Mouse (Mus musculus) c-Kit-positive CD71-negative TER-119-negative erythroid progenitor cells, embryonic 14.5 days (primary cell): ENCODE results near the gene Klk11.

Source experiments
- DNase-seq: peaks from one replicate; pipeline ENCODE4 v3.0.0-alpha.2; 2013; ENCODE audit warnings: low read depth

Klk11 gene

DNA sequence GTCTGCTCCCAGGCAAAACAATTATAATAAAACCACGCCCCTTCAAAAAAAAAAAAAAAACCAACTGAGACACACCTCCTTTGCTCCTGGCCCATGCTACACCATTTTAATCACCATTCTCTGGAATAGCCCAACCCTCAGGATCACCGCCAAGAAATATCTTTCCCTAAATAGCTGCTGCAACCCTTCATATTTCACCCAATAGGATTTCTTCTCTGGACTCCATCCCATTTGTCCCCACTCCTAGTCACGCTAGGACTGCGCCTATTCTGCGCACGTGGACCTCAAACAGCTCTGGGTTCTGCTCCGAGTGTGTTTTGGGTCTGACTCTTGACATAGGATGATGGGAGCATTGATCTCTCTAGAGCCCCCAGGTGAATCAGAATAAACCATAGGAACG lies 22.0 kb downstream of the Klk11 start:
- no peak for DNase-seq

DNA sequence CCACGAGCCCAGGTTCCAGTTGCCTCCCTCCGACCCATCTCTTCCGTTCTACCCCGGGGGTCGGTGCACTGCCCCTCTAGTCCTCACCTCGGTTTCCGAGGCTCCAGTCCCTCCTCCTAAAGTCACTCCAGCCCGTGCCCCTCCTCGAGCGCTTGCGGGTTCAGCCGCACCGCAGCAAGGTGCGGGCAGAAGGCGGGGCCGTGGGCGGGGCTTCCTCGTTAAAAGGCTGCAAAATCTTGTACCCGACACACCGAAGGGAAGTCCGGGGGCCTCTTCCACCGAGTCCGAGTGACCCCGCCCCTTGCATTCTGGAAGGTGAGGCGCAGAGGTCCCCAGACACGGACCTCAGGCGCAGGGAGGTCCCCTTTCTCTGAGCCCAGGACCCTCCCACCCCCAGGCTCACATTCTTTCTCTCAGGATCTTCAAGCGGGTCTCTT lies 22.9 kb downstream of the Klk11 start, which contains the start of gene Klk8:
Gene Klk8 (plus strand): TSS at position 245 of the 437 bp plus-strand sequence.
- DNase-seq = peak; percentile 23

- peak; percentile 16 for DNase-seq
Observed at GRCm38 (mm10) chr7:43797844-43798462, 23.5 kb downstream of the Klk11 start.

DNA sequence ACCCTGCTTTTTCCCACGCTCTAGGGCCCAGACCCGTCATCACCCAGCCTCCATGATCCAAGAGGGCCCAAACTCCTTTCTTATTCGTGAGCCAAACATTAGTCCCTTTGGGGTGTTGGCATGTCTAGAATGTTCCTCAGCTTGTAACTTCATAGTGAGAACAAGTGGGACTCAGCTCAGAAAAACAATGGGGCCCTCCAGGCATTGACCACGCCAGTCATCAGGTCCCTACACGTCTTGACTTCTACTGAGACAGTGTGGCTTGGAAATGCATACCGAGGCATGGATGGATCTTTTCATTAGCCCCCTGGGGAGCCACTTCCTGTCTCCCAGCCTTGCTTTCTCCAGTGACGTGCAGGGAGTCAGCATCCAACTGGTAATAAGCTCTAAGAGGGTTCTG lies 25.5 kb downstream of the Klk11 start:
- DNase-seq = no peak

DNA sequence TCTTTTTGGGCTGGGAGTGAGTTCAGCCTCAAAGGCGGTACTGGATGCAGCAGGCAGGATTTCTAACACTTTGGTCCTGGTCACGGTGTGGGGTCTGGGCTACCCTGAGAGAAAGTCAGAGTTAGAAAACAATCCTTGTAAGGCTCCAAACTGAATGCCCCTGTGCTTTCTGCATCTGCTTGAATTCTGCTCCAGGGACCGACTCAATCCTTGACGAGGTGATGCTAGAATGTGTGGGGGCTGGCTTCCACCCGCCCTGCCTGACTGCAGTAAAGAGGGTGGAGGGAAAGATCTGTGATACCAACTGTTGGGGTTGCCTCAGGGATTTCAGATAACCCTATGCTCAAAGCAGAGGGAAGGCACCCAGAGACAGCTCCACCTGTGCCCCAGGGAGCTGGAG lies 36.6 kb downstream of the Klk11 start, which contains the start of gene Klk7:
Gene Klk7 (plus strand): TSS at position 301 of the 400 bp plus-strand sequence.
- no peak for DNase-seq

- no peak for DNase-seq
Observed at GRCm38 (mm10) chr7:43815211-43815610, 40.8 kb downstream of the Klk11 start.

DNA sequence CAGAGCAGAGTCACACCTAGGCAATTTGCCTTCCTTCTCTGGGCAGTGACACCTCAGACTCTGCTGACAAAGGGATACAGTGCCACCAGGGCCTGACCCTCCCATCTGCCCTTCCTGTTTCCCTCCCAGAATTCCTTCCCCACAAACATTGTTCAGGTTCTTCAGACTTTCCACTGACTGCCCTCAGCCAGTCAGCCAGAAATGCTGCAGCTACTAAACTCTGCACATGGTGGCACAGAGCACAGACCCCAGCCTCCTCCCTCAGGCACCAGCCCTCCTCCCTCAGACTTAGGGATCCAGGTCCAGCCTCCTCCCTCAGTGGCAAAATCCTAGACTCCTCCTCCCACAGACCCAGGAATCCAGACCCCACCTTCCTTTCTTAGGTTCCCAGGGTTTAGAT lies 42.3 kb downstream of the Klk11 start:
- no peak for DNase-seq

DNA sequence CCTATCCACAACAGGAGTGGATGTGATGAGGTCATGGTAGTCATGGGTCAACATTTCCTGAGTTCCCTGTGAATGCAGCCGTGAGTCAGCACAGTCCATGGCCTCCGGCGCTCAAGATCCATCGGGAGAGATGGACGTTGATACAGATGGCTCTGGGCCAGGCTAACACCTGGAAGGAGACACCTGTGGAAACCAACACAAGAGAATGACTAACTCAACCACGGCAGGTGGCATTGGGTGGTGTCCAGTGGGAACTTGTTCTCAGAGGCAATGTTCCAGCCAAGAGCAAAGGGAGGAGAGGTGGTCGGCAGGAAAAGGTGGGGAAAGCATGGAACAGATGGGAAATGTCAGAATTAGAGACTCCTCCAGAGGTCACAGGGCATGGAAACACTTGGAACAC lies 47.2 kb downstream of the Klk11 start:
- DNase-seq = no peak

- no peak for DNase-seq
Observed at GRCm38 (mm10) chr7:43824199-43824598, 49.8 kb downstream of the Klk11 start, which contains the start of gene Klk6. Gene Klk6 (plus strand): TSS chr7:43824499.

DNA sequence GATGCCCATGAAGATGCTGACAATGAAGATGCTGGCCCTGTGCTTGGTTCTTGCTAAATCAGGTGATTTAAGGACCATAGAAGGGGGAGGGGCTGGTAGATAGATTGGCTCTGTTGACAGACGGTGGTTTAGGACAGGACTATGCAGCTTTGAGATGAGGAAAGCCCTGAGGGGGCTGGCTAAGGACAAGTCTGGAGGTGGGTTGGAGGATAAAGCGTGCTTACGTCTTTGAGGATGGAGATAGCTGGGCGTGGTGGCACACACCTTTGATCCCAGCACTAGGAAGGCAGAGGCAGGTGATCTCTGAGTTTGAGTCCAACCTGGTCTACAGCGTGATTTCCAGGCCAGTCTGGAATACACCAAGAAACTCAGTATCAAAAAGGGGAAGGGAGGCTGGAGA lies 51.7 kb downstream of the Klk11 start:
- DNase-seq = no peak

- DNase-seq = no peak
Observed at GRCm38 (mm10) chr7:43827706-43828105, 53.3 kb downstream of the Klk11 start.
